Mouse (Mus musculus): Measurements from ENCODE around the gene Mob1b.

DNA sequence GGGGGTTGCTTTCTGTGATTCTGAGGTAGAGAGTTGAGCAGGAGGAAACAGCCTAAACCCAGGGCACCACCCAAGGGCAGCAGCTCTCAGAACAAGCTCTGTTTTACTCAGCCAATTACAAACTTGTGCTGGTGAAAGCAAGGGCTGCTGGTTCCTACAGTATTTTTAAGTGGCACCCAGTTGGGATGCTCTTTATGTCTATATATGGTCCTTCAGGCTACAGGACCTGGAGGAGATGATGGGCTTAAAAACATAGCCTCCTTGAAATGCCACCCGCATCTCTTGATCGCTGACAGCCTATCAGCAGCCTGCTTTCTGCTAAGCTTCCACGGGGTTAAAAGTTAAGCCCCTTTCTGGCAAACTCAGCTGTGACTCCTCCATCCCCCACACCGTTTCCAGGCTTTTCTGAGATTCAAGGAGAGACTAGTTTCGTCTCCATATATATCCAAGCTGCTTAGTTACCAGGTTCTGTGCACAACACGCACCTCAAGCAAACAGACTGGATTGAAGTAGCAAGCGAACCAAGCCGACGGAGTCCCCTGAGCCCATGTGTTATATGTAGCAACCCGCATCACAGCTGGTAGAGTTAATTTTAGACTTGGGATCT lies 8.9 kb upstream of the Mob1b start:
- no peak for TF ChIP-seq CTCF (IDR thresholded peaks at IDR 0.05; ENCODE audit: insufficient read depth, low read depth, low read length)
- TF ChIP-seq POLR2A (IDR thresholded peaks at IDR 0.05; ENCODE audit: insufficient read depth, low read depth, low read length), result no peak

Data from olfactory bulb, adult 2 months (tissue).